Comparison of ENCODE assay signal across 28 mouse cellular contexts in the genomic region with DNA sequence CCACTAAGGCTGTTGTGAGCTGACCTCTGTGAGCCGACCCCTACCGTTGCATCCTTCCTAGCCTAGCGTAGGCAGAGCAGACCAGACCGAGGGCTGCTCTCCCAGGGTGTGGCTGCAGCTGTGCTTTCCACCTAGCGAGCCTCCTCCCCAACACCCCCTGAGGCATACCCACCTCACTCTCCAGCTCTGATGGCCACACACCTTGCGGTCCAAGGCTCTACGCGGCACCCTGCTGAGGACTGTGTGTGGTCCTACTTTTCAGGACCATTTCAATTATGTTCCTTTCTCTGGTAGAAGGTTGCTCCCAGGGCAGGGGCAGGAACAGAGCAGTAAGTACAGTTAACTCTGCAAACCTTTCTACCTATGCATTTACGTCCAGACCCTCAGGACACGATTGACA. TPM values are rescaled to one million over a fixed set of nuclear protein-coding genes. Genes with fewer than 3 reads are reported as not detected.
DNase-seq lines count a peak whose midpoint lies in the region; ATAC-seq and TF ChIP-seq lines count a peak whose summit lies in the region.
"Had no signal": no experiment of that assay in that cellular context is flagged by ENCODE, and none has a peak within 500 bp of the region (broad histone marks: within the 10 kb centered on the region; RNA-seq: fewer than 3 reads in every experiment).

No protein-coding gene starts in this region.

- H3K4me1 ChIP-seq in E14TG2a.4 (replicated peaks; ENCODE audit: low read depth, low read length): peaks cover 88% of the 10 kb centered on the region
- H3K4me1 ChIP-seq in limb, embryonic 12.5 days (replicated peaks): peaks cover 63% of the 10 kb centered on the region
- H3K4me1 ChIP-seq in lung, adult 2 months (ENCODE audit: control insufficient read depth, insufficient read depth, low read length): peaks cover 5% of the 10 kb centered on the region

- peak overlapping the region; percentile 10; the same call in 1 of the 2 replicates for H3K4me2 ChIP-seq in limb, embryonic 12.5 days
- H3K4me2 ChIP-seq: embryonic facial prominence, embryonic 12.5 days; heart, embryonic 15.5 days; hindbrain, embryonic 12.5 days; liver, embryonic 13.5 days; lung, embryonic 14.5 days had no signal

- no peak for TF ChIP-seq POLR2A in lung, adult 2 months (IDR thresholded peaks at IDR 0.05; ENCODE audit: borderline replicate concordance, extremely low read depth, low read depth, low read length)

- peak; percentile 79 for DNase-seq in heart, adult 11 months
- no peak for DNase-seq in heart, postnatal 36 days
- peak; percentile 72 for DNase-seq in R1 (ENCODE audit: low read depth, low spot score)
- no peak for DNase-seq in lung, adult 2 months
- DNase-seq in thymus, postnatal 4 days: no peak
- DNase-seq: adrenal gland, postnatal 14 days; cerebellum, adult 11 months; cerebellum, adult 9-10 months; cerebellum, postnatal 36 days; gastrocnemius, postnatal 10 days; kidney, adult 9 months; kidney, postnatal 14 days; layer of hippocampus, adult 9-11 months; liver, embryonic 13.5 days; lung, embryonic 14.5 days; lung, postnatal 14 days; right cerebral cortex, postnatal 4 days had no signal

- no peak for TF ChIP-seq CTCF in E14TG2a.4 (conservative IDR thresholded peaks at IDR 0.05; ENCODE audit: low read length)
- TF ChIP-seq CTCF in lung, adult 2 months (IDR thresholded peaks at IDR 0.05; ENCODE audit: insufficient read depth, low read length): no peak

- H3K27ac ChIP-seq in limb, embryonic 12.5 days: no peak overlapping the region
- H3K27ac ChIP-seq: embryonic facial prominence, embryonic 12.5 days; heart, embryonic 10.5 days; heart, embryonic 15.5 days; hindbrain, embryonic 12.5 days; hindbrain, postnatal 0 days; intestine, embryonic 15.5 days; liver, embryonic 13.5 days had no signal

- ATAC-seq in limb, embryonic 12.5 days (ENCODE audit: insufficient number of reproducible peaks, insufficient read depth, low FRiP score, low TSS enrichment, low read depth): no peak; the same call in 1 of the 2 replicates
- ATAC-seq: forebrain, embryonic 16.5 days; hindbrain, postnatal 0 days; midbrain, embryonic 16.5 days had no signal

- peaks cover 5% of the 10 kb centered on the region; the same call in 1 of the 2 replicates for H3K27me3 ChIP-seq in E14TG2a.4 (ENCODE audit: insufficient read depth, low read length)
- no peaks in the 10 kb centered on the region for H3K27me3 ChIP-seq in limb, embryonic 12.5 days
- H3K27me3 ChIP-seq: intestine, embryonic 15.5 days; liver, embryonic 13.5 days had no signal

- H3K4me3 ChIP-seq in E14TG2a.4 (replicated peaks; ENCODE audit: low read length): peak overlapping the region; percentile 66
- H3K4me3 ChIP-seq in limb, embryonic 12.5 days (replicated peaks): no peak overlapping the region
- no peak overlapping the region for H3K4me3 ChIP-seq in lung, adult 2 months (replicated peaks; ENCODE audit: extremely low read depth, low read depth, low read length)
- H3K4me3 ChIP-seq: embryonic facial prominence, embryonic 12.5 days; heart, embryonic 10.5 days; heart, embryonic 15.5 days; hindbrain, embryonic 12.5 days; liver, embryonic 13.5 days had no signal

- no peaks in the 10 kb centered on the region for H3K9me3 ChIP-seq in E14TG2a.4 (ENCODE audit: low read length)
- H3K9me3 ChIP-seq in limb, embryonic 12.5 days: no peaks in the 10 kb centered on the region
- H3K9me3 ChIP-seq: embryonic facial prominence, embryonic 12.5 days; heart, embryonic 10.5 days; heart, embryonic 15.5 days; hindbrain, embryonic 12.5 days; intestine, embryonic 15.5 days; liver, embryonic 13.5 days had no signal

- WGBS in limb, embryonic 12.5 days: 34% methylated on average over 10 of the region's 10 CpGs
- 81% methylated on average over 10 of the region's 10 CpGs for WGBS in lung, adult 2 months

- H3K9ac ChIP-seq in limb, embryonic 12.5 days (replicated peaks): no peak overlapping the region
- H3K9ac ChIP-seq: embryonic facial prominence, embryonic 12.5 days; heart, embryonic 15.5 days; hindbrain, embryonic 12.5 days; intestine, embryonic 15.5 days; liver, embryonic 13.5 days; lung, embryonic 14.5 days had no signal

- H3K36me3 ChIP-seq in E14TG2a.4 (ENCODE audit: insufficient read depth, low read length): no peaks in the 10 kb centered on the region
- H3K36me3 ChIP-seq in limb, embryonic 12.5 days: no peaks in the 10 kb centered on the region
- H3K36me3 ChIP-seq: embryonic facial prominence, embryonic 12.5 days; G1E; heart, embryonic 10.5 days; heart, embryonic 15.5 days; hindbrain, embryonic 12.5 days; intestine, embryonic 15.5 days; liver, embryonic 13.5 days had no signal

- intact Hi-C loops in heart, postnatal 36 days (cut with DNase I): no loop called here

RNA-seq across cellular contexts. Expression of gene Casc1, which starts 34.3 kb away (rescaled TPM):
- total RNA-seq in heart, postnatal 36 days (2021): 1 to 10 TPM; 1.1 to 1.4 TPM
- polyA plus RNA-seq in limb, embryonic 12.5 days (2016; fragmentation: Nextera tagmentation; extraction: Ambion mirVana): 0.34 and 0.46 TPM in 2 replicates
- 3.2 and 4.5 TPM in 2 replicates for polyA plus RNA-seq in lung, adult 2 months (2012; rRNA removed)
- polyA plus RNA-seq: G1E had no signal

RNA-seq across cellular contexts. Expression of gene Etfrf1, which starts 34.5 kb away (rescaled TPM):
- total RNA-seq in heart, postnatal 36 days (2021): 100 to 1,000 TPM; 103 to 119 TPM
- polyA plus RNA-seq in limb, embryonic 12.5 days (2016; fragmentation: Nextera tagmentation; extraction: Ambion mirVana): 32.4 and 32.9 TPM in 2 replicates
- 3.7 and 8.3 TPM in 2 replicates for polyA plus RNA-seq in lung, adult 2 months (2012; rRNA removed)

Comparison
In these comparisons a context has a peak if more than half of its experiments do, and no peak if none do; other contexts are left out.
1. DNase-seq: peak in heart, adult 11 months (single experiment) and R1 (single experiment); none in heart, postnatal 36 days (0 of 2), lung, adult 2 months (single experiment) and thymus, postnatal 4 days (single experiment).